Mouse (Mus musculus) liver, embryonic 13.5 days (tissue): ENCODE measurements around the gene Cma2. TPM values are rescaled to one million over a fixed set of nuclear protein-coding genes. Genes with fewer than 3 reads are reported as not detected.

Source experiments
- polyA plus RNA-seq: library from polyadenylated mRNA; unstranded; fragments of >200 nt; fragmentation: Nextera tagmentation; extraction: Ambion mirVana; gene quantifications from 2 replicates; pipeline ENCODE4 v1.2.1, GENCODE M21; 2015

Cma2 gene
- polyA plus RNA-seq, 1 experiment from 2014 or later: not detected

Other genes with a start within 250 kb of the Cma2 start
- 1.5 and 2.0 TPM in 2 replicates for gene Tgm1, start 237.1 kb upstream of the Cma2 start, polyA plus RNA-seq
- 12.9 and 14.7 TPM in 2 replicates for gene Rabggta, start 228.7 kb upstream of the Cma2 start, polyA plus RNA-seq
- 36.1 and 36.4 TPM in 2 replicates for gene Dhrs1, start 205.3 kb upstream of the Cma2 start, polyA plus RNA-seq
- 41.9 and 42.8 TPM in 2 replicates for gene Nop9, start 205.3 kb upstream of the Cma2 start, polyA plus RNA-seq
- 21.1 and 21.3 TPM in 2 replicates for gene Cideb, start 192.5 kb upstream of the Cma2 start, polyA plus RNA-seq
- gene Ltb4r2, start 189.6 kb upstream of the Cma2 start, polyA plus RNA-seq: 0.92 and 1.3 TPM in 2 replicates
- gene Ltb4r1, start 185.0 kb upstream of the Cma2 start, polyA plus RNA-seq: 4.4 and 4.6 TPM in 2 replicates
- 1.8 and 2.2 TPM in 2 replicates for gene Adcy4, start 166.9 kb upstream of the Cma2 start, polyA plus RNA-seq
- 20.4 and 22.1 TPM in 2 replicates for gene Ripk3, start 162.1 kb upstream of the Cma2 start, polyA plus RNA-seq
- gene Nfatc4, start 127.8 kb upstream of the Cma2 start, polyA plus RNA-seq: 1.5 and 1.8 TPM in 2 replicates
- 2.2 and 3.1 TPM in 2 replicates for gene Nynrin, start 97.0 kb upstream of the Cma2 start, polyA plus RNA-seq
- gene Cbln3, start 66.6 kb upstream of the Cma2 start, polyA plus RNA-seq: 0.10 and 0.13 TPM in 2 replicates
- 6.8 and 7.6 TPM in 2 replicates for gene Khnyn, start 66.0 kb upstream of the Cma2 start, polyA plus RNA-seq
- 13.3 and 14.1 TPM in 2 replicates for gene Sdr39u1, start 50.7 kb upstream of the Cma2 start, polyA plus RNA-seq
- 0.12 and 0.20 TPM in 2 replicates for gene Cma1, start 6.3 kb upstream of the Cma2 start, polyA plus RNA-seq
- gene Mcpt1, start 67.0 kb downstream of the Cma2 start, polyA plus RNA-seq: not detected in 2 replicates
- gene Mcpt9, start 79.5 kb downstream of the Cma2 start, polyA plus RNA-seq: not detected in 2 replicates
- 0.24 TPM in 2 replicates for gene Mcpt2, start 91.1 kb downstream of the Cma2 start, polyA plus RNA-seq
- gene Mcpt4, start 111.3 kb downstream of the Cma2 start, polyA plus RNA-seq: not detected in 2 replicates
- gene Mcpt8, start 134.3 kb downstream of the Cma2 start, polyA plus RNA-seq: 2.3 and 3.3 TPM in 2 replicates
- 20.1 and 21.8 TPM in 2 replicates for gene Ctsg, start 151.6 kb downstream of the Cma2 start, polyA plus RNA-seq
- not detected in 2 replicates for gene Gzme, start 169.6 kb downstream of the Cma2 start, polyA plus RNA-seq
- not detected in 2 replicates for gene Gzmd, start 181.6 kb downstream of the Cma2 start, polyA plus RNA-seq
- not detected in 2 replicates for gene Gzmg, start 208.6 kb downstream of the Cma2 start, polyA plus RNA-seq
- not detected in 2 replicates for gene Gzmn, start 223.6 kb downstream of the Cma2 start, polyA plus RNA-seq